Mouse (Mus musculus) midbrain, embryonic 14.5 days (tissue): ENCODE data around the gene Pfn4. TPM values are rescaled to one million over a fixed set of nuclear protein-coding genes. Genes with fewer than 3 reads are reported as not detected.
"Not testable (repeated sequence)": the region's sequence is repeated elsewhere in the genome, so short reads cannot be mapped to it uniquely, and the experiment has no call there.

Source experiments
- ATAC-seq: fragments of 200-750 bp; cut with Nextera tagmentation; 2 replicates; pipeline ENCODE4 v1.8.0; 2017; ENCODE audit warnings: moderate number of reproducible peaks, moderate library complexity; ENCODE audit not compliant: low FRiP score, low TSS enrichment
- DNase-seq: peaks from one replicate; pipeline ENCODE4 v3.0.0-alpha.2; 2015
- H3K27ac ChIP-seq: fragments of 300-500 bp; sonication (generic); replicated peaks from 2 replicates; pipeline ENCODE4 v1.5.1; 2014; ENCODE audit warnings: mild to moderate bottlenecking, low read depth, low read length, moderate library complexity
- H3K27me3 ChIP-seq: fragments of 300-500 bp; sonication (generic); 2 replicates; pipeline ENCODE4 v1.6.1; 2014; ENCODE audit warnings: low read length, control low read depth, mixed read lengths; ENCODE audit not compliant: control insufficient read depth, insufficient read depth
- H3K36me3 ChIP-seq: fragments of 300-500 bp; sonication (generic); 2 replicates; pipeline ENCODE4 v1.6.1; 2014; ENCODE audit warnings: low read length, control low read depth; ENCODE audit not compliant: control insufficient read depth, insufficient read depth
- H3K4me1 ChIP-seq: fragments of 300-500 bp; sonication (generic); 2 replicates; pipeline ENCODE4 v1.6.1; 2014; ENCODE audit warnings: mild to moderate bottlenecking, antibody characterized with exemption, low read length, control low read depth; ENCODE audit not compliant: control insufficient read depth, insufficient read depth
- H3K4me2 ChIP-seq: fragments of 300-500 bp; sonication (generic); 2 replicates; pipeline ENCODE4 v1.6.1; 2014; ENCODE audit warnings: mild to moderate bottlenecking, low read length, moderate library complexity
- H3K4me3 ChIP-seq: fragments of 300-500 bp; sonication (generic); replicated peaks from 2 replicates; pipeline ENCODE4 v1.5.1; 2014; ENCODE audit warnings: low read depth, low read length
- H3K9ac ChIP-seq: fragments of 300-500 bp; sonication (generic); replicated peaks from 2 replicates; pipeline ENCODE4 v1.6.1; 2014; ENCODE audit warnings: mild to moderate bottlenecking, low read length, moderate library complexity
- H3K9me3 ChIP-seq: fragments of 300-500 bp; sonication (generic); 2 replicates; pipeline ENCODE4 v1.6.1; 2016; ENCODE audit warnings: low read length, control low read depth, mixed read lengths; ENCODE audit not compliant: control insufficient read depth
- WGBS: fragments of 180-500 bp; shearing (Covaris S2); extraction: QIAGEN DNeasy Blood & Tissue Kit; methylation state at CpG from one replicate; pipeline ENCODE4 v1.1.7; 2014; 5-methylcytosine and 5-hydroxymethylcytosine counted together
- polyA plus RNA-seq: library from polyadenylated mRNA; unstranded; fragments of >200 nt; fragmentation: Nextera tagmentation; extraction: Ambion mirVana; gene quantifications from 2 replicates; pipeline ENCODE4 v1.2.1, GENCODE M21; 2014

Gene Pfn4
- polyA plus RNA-seq, 1 experiment from 2014 or later, result 16.6 TPM

DNA sequence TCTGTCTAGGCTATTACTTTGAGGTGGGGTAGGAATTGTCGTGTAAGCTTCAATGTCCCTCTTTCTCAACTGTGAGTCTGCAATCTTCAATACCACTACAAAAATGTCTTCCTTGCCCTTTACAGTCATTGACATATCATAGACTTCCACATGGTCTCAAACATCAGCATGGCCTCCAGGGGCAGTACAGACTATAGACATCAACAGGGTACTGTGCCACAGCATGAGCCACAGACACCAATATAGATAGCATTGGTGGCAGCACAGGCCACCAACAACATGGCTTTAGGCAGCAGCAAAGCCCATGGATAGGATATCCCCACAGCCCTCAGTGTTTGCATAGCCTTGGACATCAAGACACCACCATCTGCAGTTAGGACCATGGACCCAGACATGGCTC lies 12.4 kb downstream of the Pfn4 start:
- no peak overlapping the region for H3K9ac ChIP-seq
- H3K4me3 ChIP-seq, result no peak overlapping the region
- no peaks in the 10 kb centered on the region for H3K27me3 ChIP-seq
- no peaks in the 10 kb centered on the region for H3K36me3 ChIP-seq
- no peak overlapping the region for H3K27ac ChIP-seq
- no peak for DNase-seq
- WGBS, result 81% methylated on average over 1 of the region's 1 CpGs
- ATAC-seq, result no peak
- H3K9me3 ChIP-seq, result no peaks in the 10 kb centered on the region
- no peak overlapping the region for H3K4me2 ChIP-seq
- H3K4me1 ChIP-seq, result no peaks in the 10 kb centered on the region

DNA sequence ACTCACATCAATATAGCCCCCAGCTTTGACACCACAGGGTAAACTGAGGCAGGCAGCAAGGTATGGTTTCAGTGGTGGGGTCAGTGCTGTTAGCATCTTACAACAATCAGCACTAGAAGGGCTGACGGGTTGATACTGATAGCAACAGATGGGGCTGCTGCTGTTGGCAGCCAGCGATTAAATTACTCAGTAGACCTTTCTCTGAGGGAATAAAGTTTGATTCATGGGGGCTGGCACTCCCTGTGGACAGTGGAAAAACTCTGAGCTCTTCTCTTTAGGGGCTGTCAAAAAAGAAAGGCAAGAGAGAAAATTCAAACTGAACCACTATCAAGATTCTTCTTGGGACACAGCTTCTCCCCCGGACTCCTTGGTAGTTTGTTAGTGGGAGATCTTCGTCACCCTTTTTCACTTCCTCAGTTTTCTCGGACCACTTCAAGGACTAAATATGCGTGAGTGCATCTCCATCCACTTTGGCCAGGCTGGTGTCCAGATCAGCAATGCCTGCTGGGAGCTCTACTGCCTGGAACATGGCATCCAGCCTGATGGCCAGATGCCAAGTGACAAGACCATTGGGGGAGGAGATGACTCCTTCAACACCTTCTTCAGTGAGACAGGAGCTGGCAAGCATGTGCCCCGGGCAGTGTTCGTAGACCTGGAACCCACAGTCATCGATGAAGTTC lies 13.0 kb downstream of the Pfn4 start:
- H3K27ac ChIP-seq, DNase-seq, H3K27me3 ChIP-seq, H3K4me1 ChIP-seq, H3K9me3 ChIP-seq, H3K36me3 ChIP-seq, ATAC-seq, H3K9ac ChIP-seq, H3K4me3 ChIP-seq, H3K4me2 ChIP-seq: not testable (repeated sequence)
- WGBS, result 95% methylated on average over 9 of the region's 9 CpGs

DNA sequence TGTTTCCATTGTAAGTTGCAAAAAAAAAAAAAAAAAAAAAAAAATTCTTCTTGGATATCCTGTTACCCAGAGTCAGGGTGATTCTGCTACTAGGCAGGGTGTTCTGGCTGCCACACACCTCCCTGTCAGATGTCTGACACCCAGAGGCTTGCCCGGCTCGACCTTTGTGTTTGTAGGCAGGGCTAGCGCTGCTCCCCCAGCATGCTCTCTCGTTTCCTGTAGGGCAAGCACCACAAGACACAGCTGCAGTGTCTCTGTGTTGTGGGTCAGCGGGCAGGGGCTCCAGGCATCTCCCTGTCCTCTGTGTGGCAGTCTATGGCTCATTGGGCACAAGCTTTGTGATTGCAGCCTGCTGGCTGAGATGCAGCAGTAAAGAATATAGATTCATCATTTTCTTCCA lies 14.8 kb downstream of the Pfn4 start:
- Histone ChIP-seq H3K9me3 (no peaks in the 10 kb centered on the region), H3K4me1 (no peaks in the 10 kb centered on the region), H3K9ac (no peak overlapping the region), H3K4me3 (no peak overlapping the region), H3K27me3 (no peaks in the 10 kb centered on the region), H3K4me2 (no peak overlapping the region), H3K27ac (no peak overlapping the region), H3K36me3 (no peaks in the 10 kb centered on the region)
- no peak for ATAC-seq
- no peak for DNase-seq
- 54% methylated on average over 5 of the region's 5 CpGs for WGBS

DNA sequence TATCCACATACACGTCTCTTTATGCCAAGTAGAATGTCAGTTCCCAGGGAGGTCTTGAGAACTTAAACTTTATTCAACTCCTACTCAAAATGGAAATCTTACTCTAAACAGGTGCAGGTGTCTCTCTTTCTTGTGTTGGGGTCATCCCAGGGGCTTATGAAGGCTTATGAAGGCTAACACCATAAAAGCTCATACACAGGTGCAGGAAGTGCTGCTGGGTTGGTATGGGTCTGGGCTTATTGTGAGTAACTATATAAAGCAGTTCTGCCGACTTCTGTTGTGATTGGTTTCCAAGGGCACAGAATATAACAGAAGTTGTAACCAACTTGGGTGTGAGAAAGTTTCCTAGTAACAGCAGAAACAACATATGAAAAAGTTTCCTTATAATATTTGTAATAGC lies 15.6 kb downstream of the Pfn4 start:
- Histone ChIP-seq H3K4me2 (no peak overlapping the region), H3K36me3 (no peaks in the 10 kb centered on the region), H3K27me3 (no peaks in the 10 kb centered on the region), H3K9ac (no peak overlapping the region), H3K27ac (no peak overlapping the region), H3K4me3 (no peak overlapping the region), H3K9me3 (no peaks in the 10 kb centered on the region), H3K4me1 (no peaks in the 10 kb centered on the region)
- WGBS, result 78% methylated on average over 2 of the region's 2 CpGs
- no peak for DNase-seq
- ATAC-seq, result no peak

DNA sequence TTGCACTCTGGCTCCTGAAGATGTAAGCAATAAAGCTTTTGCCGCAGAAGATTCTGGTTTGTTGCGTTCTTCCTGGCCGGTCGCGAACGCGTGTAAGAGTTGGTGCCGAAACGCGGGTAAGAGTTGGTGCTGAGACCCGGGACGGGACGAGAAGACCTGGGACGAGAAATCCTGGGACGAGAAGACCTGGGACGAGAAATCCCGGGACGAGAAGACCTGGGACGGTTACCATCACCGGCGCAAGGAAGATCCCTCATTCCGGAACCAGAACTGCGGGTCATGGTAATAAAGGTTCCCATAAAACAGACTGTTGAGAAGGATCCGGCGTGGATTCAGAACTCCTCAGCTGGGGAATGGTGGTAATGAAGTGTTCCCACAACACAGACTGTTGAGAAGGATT lies 19.3 kb downstream of the Pfn4 start:
- 95% methylated on average over 25 of the region's 25 CpGs for WGBS
- not testable (repeated sequence) for H3K4me3 ChIP-seq, DNase-seq, H3K4me2 ChIP-seq, H3K27ac ChIP-seq, H3K9me3 ChIP-seq, H3K27me3 ChIP-seq, H3K36me3 ChIP-seq, H3K4me1 ChIP-seq, H3K9ac ChIP-seq, ATAC-seq

DNA sequence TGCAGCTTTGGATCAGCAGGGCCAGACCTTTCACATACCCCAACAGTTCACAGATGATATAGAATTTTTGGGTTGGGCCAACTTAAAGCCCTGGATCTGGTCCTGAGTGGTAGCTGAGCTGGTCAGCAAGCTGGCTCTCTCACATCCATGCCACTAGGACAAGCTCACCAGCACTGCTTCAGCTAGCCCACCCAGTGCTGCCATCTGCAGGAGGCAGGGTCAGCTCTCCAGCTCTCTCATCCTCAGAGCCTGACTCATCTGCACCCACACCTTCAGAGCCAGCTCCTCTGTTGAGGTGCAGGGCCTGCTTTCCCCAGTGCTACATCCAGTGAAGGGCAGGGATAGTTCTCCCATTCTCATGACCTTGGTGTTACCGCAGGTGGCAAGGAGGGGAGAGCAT lies 24.9 kb downstream of the Pfn4 start:
- Histone ChIP-seq H3K27ac (no peak overlapping the region), H3K4me3 (no peak overlapping the region), H3K36me3 (no peaks in the 10 kb centered on the region), H3K9ac (no peak overlapping the region), H3K9me3 (no peaks in the 10 kb centered on the region), H3K4me1 (no peaks in the 10 kb centered on the region), H3K27me3 (no peaks in the 10 kb centered on the region), H3K4me2 (no peak overlapping the region)
- DNase-seq, result peak; percentile 14
- 89% methylated on average over 1 of the region's 1 CpGs for WGBS
- no peak for ATAC-seq

DNA sequence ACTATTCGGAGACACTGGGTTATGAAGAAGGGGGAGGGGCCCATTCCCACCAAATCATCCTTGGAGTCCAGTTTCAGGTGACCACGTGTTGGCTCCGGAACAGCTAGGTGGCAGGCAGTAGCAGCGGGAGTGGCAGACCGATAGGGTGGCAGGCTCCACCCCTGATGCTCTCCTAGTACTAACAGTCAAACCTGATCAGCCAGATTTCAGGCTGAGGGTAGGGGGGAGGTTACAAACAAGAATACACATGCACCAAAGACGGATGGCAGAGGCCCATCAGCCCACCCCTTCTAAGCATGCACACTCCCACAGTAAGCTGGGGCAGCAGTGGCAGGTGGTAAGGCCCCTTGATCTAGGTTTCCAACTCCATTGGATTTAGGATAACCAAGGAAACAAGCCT lies 28.6 kb downstream of the Pfn4 start:
- WGBS, result 81% methylated on average over 6 of the region's 6 CpGs
- not testable (repeated sequence) for H3K9ac ChIP-seq, DNase-seq, H3K9me3 ChIP-seq, H3K36me3 ChIP-seq, H3K27ac ChIP-seq, H3K4me2 ChIP-seq, H3K4me1 ChIP-seq, ATAC-seq, H3K27me3 ChIP-seq, H3K4me3 ChIP-seq

DNA sequence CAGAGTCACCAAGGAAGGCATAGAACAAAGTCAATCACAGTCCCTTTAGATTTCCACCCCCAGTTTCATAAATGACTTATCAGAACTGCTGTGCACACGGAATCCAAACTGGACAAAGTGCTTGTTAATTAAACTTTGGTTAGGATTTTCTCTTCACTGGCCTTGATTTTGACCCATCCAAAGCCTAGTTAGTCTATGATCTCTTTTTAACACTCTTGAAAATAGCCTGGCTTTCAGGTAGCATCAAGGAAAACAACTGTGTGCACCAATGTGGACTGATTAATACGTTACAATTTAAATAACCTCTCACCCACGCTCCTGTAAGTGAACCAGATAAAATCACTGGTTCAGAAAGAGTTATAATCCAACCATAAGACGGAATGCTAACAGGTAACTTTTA lies 42.2 kb downstream of the Pfn4 start:
- no peak for ATAC-seq
- WGBS, result 81% methylated on average over 4 of the region's 4 CpGs

DNA sequence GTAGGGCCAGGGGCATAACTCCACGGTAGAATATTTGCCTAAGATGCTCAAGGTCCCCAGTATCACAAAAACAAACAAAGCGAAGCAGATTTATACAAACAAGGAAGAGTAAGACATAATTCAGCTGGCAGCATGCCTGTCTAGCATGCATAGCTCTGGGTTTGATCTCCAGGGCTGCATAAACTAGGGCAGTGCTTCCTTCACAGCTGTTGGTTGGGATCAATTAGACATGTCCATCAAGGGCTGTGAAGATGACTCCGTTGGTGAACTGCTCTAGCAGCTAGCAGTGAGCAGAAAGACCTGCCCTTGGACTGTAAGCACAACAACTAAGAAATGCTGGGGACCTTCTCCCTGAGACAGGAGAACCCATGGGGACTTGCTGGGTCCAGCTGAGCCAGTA lies 42.9 kb downstream of the Pfn4 start:
- Histone ChIP-seq H3K9me3 (no peaks in the 10 kb centered on the region), H3K36me3 (no peaks in the 10 kb centered on the region), H3K27ac (no peak overlapping the region), H3K9ac (no peak overlapping the region), H3K4me2 (no peak overlapping the region), H3K4me1 (peaks cover 6% of the 10 kb centered on the region; the same call in 1 of the 2 replicates), H3K4me3 (no peak overlapping the region), H3K27me3 (no peaks in the 10 kb centered on the region)
- no peak for DNase-seq
- ATAC-seq, result no peak
- 67% methylated on average over 3 of the region's 3 CpGs for WGBS

More for the DNA sequence above, 42.2 kb downstream of the Pfn4 start:
- no peaks in the 10 kb centered on the region for H3K36me3 ChIP-seq
- H3K9ac ChIP-seq, result no peak overlapping the region
- no peak overlapping the region for H3K27ac ChIP-seq
- no peak overlapping the region for H3K4me3 ChIP-seq
- no peak for DNase-seq
- no peaks in the 10 kb centered on the region for H3K4me1 ChIP-seq
- no peaks in the 10 kb centered on the region for H3K27me3 ChIP-seq
- no peaks in the 10 kb centered on the region for H3K9me3 ChIP-seq
- no peak overlapping the region for H3K4me2 ChIP-seq
